Mouse (Mus musculus): ENCODE data around the gene Gpd1. TPM values are rescaled to one million over a fixed set of nuclear protein-coding genes. Genes with fewer than 3 reads are reported as not detected.
"Not testable (repeated sequence)": the region's sequence is repeated elsewhere in the genome, so short reads cannot be mapped to it uniquely, and the experiment has no call there.

Gpd1 gene
- total and polyA plus RNA-seq, 2 experiments from 2014 or later = 9.0 to 16.4 TPM

- ATAC-seq (ENCODE audit: insufficient read depth, low read depth) = no peak
These were observed 53.7 kb downstream of the Gpd1 start for GRCm38 (mm10) chr15:99771004-99771500.

GRCm38 (mm10) chr15:99771601-99772276, 54.4 kb downstream of the Gpd1 start:
- under 1% methylated on average over 58 of the region's 59 CpGs for WGBS
- Histone ChIP-seq H3K4me1 (ENCODE audit: control insufficient read depth, insufficient read depth) (no peaks in the 10 kb centered on the region), H3K4me2 (ENCODE audit: low read depth, low read length) (peak overlapping the region; percentile 77), H3K4me3 (ENCODE audit: low read depth, low read length) (peak overlapping the region; percentile 73), H3K9ac (replicated peaks; ENCODE audit: low read depth, low read length) (peak overlapping the region; percentile 73), H3K27me3 (ENCODE audit: control insufficient read depth, insufficient read depth, low read length) (no peaks in the 10 kb centered on the region), H3K27ac (ENCODE audit: low read depth) (peak overlapping the region; percentile 81), H3K36me3 (replicated peaks; ENCODE audit: control insufficient read depth, insufficient read depth, low read length) (no peaks in the 10 kb centered on the region), H3K9me3 (replicated peaks; ENCODE audit: control insufficient read depth, low read length) (no peaks in the 10 kb centered on the region)
- DNase-seq (ENCODE audit: low spot score) (no peak), ATAC-seq (ENCODE audit: insufficient read depth, low read depth) (peak; percentile 62)
- TF ChIP-seq CTCF (IDR thresholded peaks at IDR 0.05; ENCODE audit: low read depth) = no peak
- no peak for TF ChIP-seq EP300 (IDR thresholded peaks at IDR 0.05; ENCODE audit: low read depth)

More at GRCm38 (mm10) chr15:99771004-99771500, 53.7 kb downstream of the Gpd1 start:
- Histone ChIP-seq H3K27ac (ENCODE audit: low read depth) (peak overlapping the region; percentile 81; the same call in 1 of the 2 replicates), H3K4me1 (ENCODE audit: control insufficient read depth, insufficient read depth) (no peaks in the 10 kb centered on the region), H3K4me3 (ENCODE audit: low read depth, low read length) (peak overlapping the region; percentile 73), H3K9me3 (replicated peaks; ENCODE audit: control insufficient read depth, low read length) (no peaks in the 10 kb centered on the region), H3K27me3 (ENCODE audit: control insufficient read depth, insufficient read depth, low read length) (no peaks in the 10 kb centered on the region), H3K36me3 (replicated peaks; ENCODE audit: control insufficient read depth, insufficient read depth, low read length) (no peaks in the 10 kb centered on the region), H3K4me2 (ENCODE audit: low read depth, low read length) (peak overlapping the region; percentile 77), H3K9ac (replicated peaks; ENCODE audit: low read depth, low read length) (peak overlapping the region; percentile 73)
- TF ChIP-seq CTCF (IDR thresholded peaks at IDR 0.05; ENCODE audit: low read depth) = no peak
- TF ChIP-seq EP300 (IDR thresholded peaks at IDR 0.05; ENCODE audit: low read depth) = no peak
- WGBS = 14% methylated on average over 5 of the region's 5 CpGs
- no peak for DNase-seq (ENCODE audit: low spot score)

GRCm38 (mm10) chr15:99772277-99772880, 55.1 kb downstream of the Gpd1 start:
- peak overlapping the region; percentile 73 for H3K9ac ChIP-seq (replicated peaks; ENCODE audit: low read depth, low read length)
- DNase-seq (ENCODE audit: low spot score) = peak; percentile 82
- H3K27me3 ChIP-seq (ENCODE audit: control insufficient read depth, insufficient read depth, low read length) = no peaks in the 10 kb centered on the region
- peak; percentile 94 for ATAC-seq (ENCODE audit: insufficient read depth, low read depth)
- no peaks in the 10 kb centered on the region for H3K9me3 ChIP-seq (replicated peaks; ENCODE audit: control insufficient read depth, low read length)
- H3K4me1 ChIP-seq (ENCODE audit: control insufficient read depth, insufficient read depth) = no peaks in the 10 kb centered on the region
- peak overlapping the region; percentile 77 for H3K4me2 ChIP-seq (ENCODE audit: low read depth, low read length)
- peak overlapping the region; percentile 73 for H3K4me3 ChIP-seq (ENCODE audit: low read depth, low read length)
- under 1% methylated on average over 37 of the region's 41 CpGs for WGBS
- H3K36me3 ChIP-seq (replicated peaks; ENCODE audit: control insufficient read depth, insufficient read depth, low read length) = no peaks in the 10 kb centered on the region
- TF ChIP-seq EP300 (IDR thresholded peaks at IDR 0.05; ENCODE audit: low read depth) (no peak), CTCF (IDR thresholded peaks at IDR 0.05; ENCODE audit: low read depth) (no peak)
- H3K27ac ChIP-seq (ENCODE audit: low read depth) = peak overlapping the region; percentile 81

- H3K4me1 ChIP-seq (ENCODE audit: control insufficient read depth, insufficient read depth); H3K36me3 ChIP-seq (replicated peaks; ENCODE audit: control insufficient read depth, insufficient read depth, low read length); H3K9me3 ChIP-seq (replicated peaks; ENCODE audit: control insufficient read depth, low read length); DNase-seq (ENCODE audit: low spot score); H3K27me3 ChIP-seq (ENCODE audit: control insufficient read depth, insufficient read depth, low read length); ATAC-seq (ENCODE audit: insufficient read depth, low read depth): not testable (repeated sequence)
- Histone ChIP-seq H3K27ac (ENCODE audit: low read depth) (peak within 1 kb of the TSS; percentile 81), H3K9ac (replicated peaks; ENCODE audit: low read depth, low read length) (peak within 1 kb of the TSS; percentile 73), H3K4me2 (ENCODE audit: low read depth, low read length) (peak within 1 kb of the TSS; percentile 77), H3K4me3 (ENCODE audit: low read depth, low read length) (peak within 1 kb of the TSS; percentile 73)
These were observed 55.4 kb downstream of the Gpd1 start, which contains the start of gene Cers5 for GRCm38 (mm10) chr15:99772881-99772924. TSS of gene Cers5 (minus strand) at chr15:99772885.

- Histone ChIP-seq H3K36me3 (replicated peaks; ENCODE audit: control insufficient read depth, insufficient read depth, low read length) (no peaks in the 10 kb centered on the region), H3K9me3 (replicated peaks; ENCODE audit: control insufficient read depth, low read length) (no peaks in the 10 kb centered on the region), H3K27ac (ENCODE audit: low read depth) (no peak overlapping the region), H3K9ac (replicated peaks; ENCODE audit: low read depth, low read length) (no peak overlapping the region), H3K4me2 (ENCODE audit: low read depth, low read length) (peak overlapping the region; percentile 77), H3K4me1 (ENCODE audit: control insufficient read depth, insufficient read depth) (no peaks in the 10 kb centered on the region), H3K27me3 (ENCODE audit: control insufficient read depth, insufficient read depth, low read length) (no peaks in the 10 kb centered on the region), H3K4me3 (ENCODE audit: low read depth, low read length) (no peak overlapping the region)
- ATAC-seq (ENCODE audit: insufficient read depth, low read depth) (no peak), DNase-seq (ENCODE audit: low spot score) (no peak)
- WGBS = 47% methylated on average over 3 of the region's 3 CpGs
- TF ChIP-seq CTCF (IDR thresholded peaks at IDR 0.05; ENCODE audit: low read depth) (no peak), EP300 (IDR thresholded peaks at IDR 0.05; ENCODE audit: low read depth) (no peak)
These were observed 55.6 kb downstream of the Gpd1 start for GRCm38 (mm10) chr15:99772925-99773324.

Other genes starting within 250 kb of the Gpd1 start
- 3.5 and 11.0 TPM in 2 replicates for gene Bcdin3d, start 242.8 kb upstream of the Gpd1 start, total RNA-seq (2014; rRNA removed; ENCODE audit: low replicate concordance)
- 12.5 and 13.1 TPM in 2 replicates for gene Bcdin3d, start 242.8 kb upstream of the Gpd1 start, polyA plus RNA-seq (2015; fragmentation: Nextera tagmentation; extraction: Ambion mirVana)
- gene Faim2, start 189.3 kb upstream of the Gpd1 start, total RNA-seq (2014; rRNA removed; ENCODE audit: low replicate concordance) = not detected in 2 replicates
- 0.11 TPM in 1 of 2 replicates, not detected in the other for gene Faim2, start 189.3 kb upstream of the Gpd1 start, polyA plus RNA-seq (2015; fragmentation: Nextera tagmentation; extraction: Ambion mirVana)
- not detected in 2 replicates for gene Aqp2, start 138.5 kb upstream of the Gpd1 start, total RNA-seq (2014; rRNA removed; ENCODE audit: low replicate concordance)
- gene Aqp2, start 138.5 kb upstream of the Gpd1 start, polyA plus RNA-seq (2015; fragmentation: Nextera tagmentation; extraction: Ambion mirVana) = not detected in 2 replicates
- gene Aqp5, start 126.7 kb upstream of the Gpd1 start, total RNA-seq (2014; rRNA removed; ENCODE audit: low replicate concordance) = not detected in 2 replicates
- gene Aqp5, start 126.7 kb upstream of the Gpd1 start, polyA plus RNA-seq (2015; fragmentation: Nextera tagmentation; extraction: Ambion mirVana) = 0.25 and 0.40 TPM in 2 replicates
- not detected in 2 replicates for gene Aqp6, start 116.1 kb upstream of the Gpd1 start, total RNA-seq (2014; rRNA removed; ENCODE audit: low replicate concordance)
- gene Aqp6, start 116.1 kb upstream of the Gpd1 start, polyA plus RNA-seq (2015; fragmentation: Nextera tagmentation; extraction: Ambion mirVana) = not detected in 2 replicates
- 59.2 and 124 TPM in 2 replicates for gene Racgap1, start 65.9 kb upstream of the Gpd1 start, total RNA-seq (2014; rRNA removed; ENCODE audit: low replicate concordance)
- 34.5 and 36.8 TPM in 2 replicates for gene Racgap1, start 65.9 kb upstream of the Gpd1 start, polyA plus RNA-seq (2015; fragmentation: Nextera tagmentation; extraction: Ambion mirVana)
- gene Asic1, start 47.1 kb upstream of the Gpd1 start, total RNA-seq (2014; rRNA removed; ENCODE audit: low replicate concordance) = 0.11 and 0.93 TPM in 2 replicates
- gene Asic1, start 47.1 kb upstream of the Gpd1 start, polyA plus RNA-seq (2015; fragmentation: Nextera tagmentation; extraction: Ambion mirVana) = 1.1 and 1.3 TPM in 2 replicates
- 28.4 and 35.7 TPM in 2 replicates for gene Smarcd1, start 15.4 kb upstream of the Gpd1 start, total RNA-seq (2014; rRNA removed; ENCODE audit: low replicate concordance)
- gene Smarcd1, start 15.4 kb upstream of the Gpd1 start, polyA plus RNA-seq (2015; fragmentation: Nextera tagmentation; extraction: Ambion mirVana) = 16.8 and 20.0 TPM in 2 replicates
- gene Gm17349, start 12.0 kb upstream of the Gpd1 start, total RNA-seq (2014; rRNA removed; ENCODE audit: low replicate concordance) = not detected in 2 replicates
- gene Gm17349, start 12.0 kb upstream of the Gpd1 start, polyA plus RNA-seq (2015; fragmentation: Nextera tagmentation; extraction: Ambion mirVana) = not detected in 2 replicates
- gene Cox14, start 8.1 kb downstream of the Gpd1 start, total RNA-seq (2014; rRNA removed; ENCODE audit: low replicate concordance) = 94.2 and 195 TPM in 2 replicates
- 341 and 358 TPM in 2 replicates for gene Cox14, start 8.1 kb downstream of the Gpd1 start, polyA plus RNA-seq (2015; fragmentation: Nextera tagmentation; extraction: Ambion mirVana)
- gene Cers5, start 55.4 kb downstream of the Gpd1 start, total RNA-seq (2014; rRNA removed; ENCODE audit: low replicate concordance) = 51.6 and 58.7 TPM in 2 replicates
- 37.4 and 38.9 TPM in 2 replicates for gene Cers5, start 55.4 kb downstream of the Gpd1 start, polyA plus RNA-seq (2015; fragmentation: Nextera tagmentation; extraction: Ambion mirVana)
- 12.7 and 15.7 TPM in 2 replicates for gene Lima1, start 157.9 kb downstream of the Gpd1 start, total RNA-seq (2014; rRNA removed; ENCODE audit: low replicate concordance)
- gene Lima1, start 157.9 kb downstream of the Gpd1 start, polyA plus RNA-seq (2015; fragmentation: Nextera tagmentation; extraction: Ambion mirVana) = 12.5 and 12.6 TPM in 2 replicates
- gene Fam186a, start 249.5 kb downstream of the Gpd1 start, total RNA-seq (2014; rRNA removed; ENCODE audit: low replicate concordance) = not detected in 2 replicates
- gene Fam186a, start 249.5 kb downstream of the Gpd1 start, polyA plus RNA-seq (2015; fragmentation: Nextera tagmentation; extraction: Ambion mirVana) = 0.01 and 0.05 TPM in 2 replicates